Mouse (Mus musculus) liver, adult 2 months (tissue): ENCODE data around the gene Mcemp1.

Source experiments
- CTCF ChIP-seq: fragments of 200-500 bp; IDR thresholded peaks from 2 replicates; pipeline ENCODE4 v1.5.1; 2011; ENCODE audit warnings: low read depth, low read length, control low read depth
- POLR2A ChIP-seq: fragments of 200-500 bp; IDR thresholded peaks from 2 replicates; pipeline ENCODE4 v1.6.1; 2011; ENCODE audit warnings: low read length, control low read depth; ENCODE audit not compliant: insufficient read depth; ENCODE audit errors: extremely low read depth

- TF ChIP-seq CTCF (no peak), POLR2A (no peak)
These were observed 22.0 kb downstream of the Mcemp1 start for GRCm38 (mm10) chr8:3687537-3687936.
